Mouse (Mus musculus) ES-Bruce4 (cell line): ENCODE data around the gene Nceh1.

ENCODE experiments used
- CTCF ChIP-seq: IDR thresholded peaks from one replicate; pipeline ENCODE4 v1.8.1; 2011; ENCODE audit warnings: low read depth, low read length
- EP300 ChIP-seq: IDR thresholded peaks from 2 replicates; pipeline ENCODE4 v1.6.1; 2011; ENCODE audit warnings: low read depth, low read length; ENCODE audit not compliant: insufficient read depth

DNA sequence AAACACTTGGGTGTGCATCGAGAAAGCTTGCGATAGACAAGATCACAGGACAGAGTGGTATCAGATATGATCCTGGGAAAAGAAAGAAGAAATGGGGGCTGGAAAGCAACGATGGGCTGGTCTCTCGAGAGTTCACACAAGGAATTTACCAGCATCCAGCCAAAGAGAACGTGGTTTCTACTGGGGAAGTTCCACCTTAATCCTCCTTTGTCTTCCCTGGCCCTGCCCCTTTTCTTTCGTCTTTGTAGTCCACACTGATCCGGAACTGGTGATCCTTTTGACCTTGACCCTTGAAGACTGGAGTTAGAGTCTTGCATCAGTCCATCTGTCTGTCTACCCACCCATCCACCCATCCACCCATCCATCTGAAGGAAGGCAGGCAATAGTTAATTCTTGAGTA, 34.6 kb downstream of the Nceh1 start:
- no peak for TF ChIP-seq EP300
- no peak for TF ChIP-seq CTCF
